Comparison of ENCODE assay signal across 26 mouse cellular contexts in the genomic region with DNA sequence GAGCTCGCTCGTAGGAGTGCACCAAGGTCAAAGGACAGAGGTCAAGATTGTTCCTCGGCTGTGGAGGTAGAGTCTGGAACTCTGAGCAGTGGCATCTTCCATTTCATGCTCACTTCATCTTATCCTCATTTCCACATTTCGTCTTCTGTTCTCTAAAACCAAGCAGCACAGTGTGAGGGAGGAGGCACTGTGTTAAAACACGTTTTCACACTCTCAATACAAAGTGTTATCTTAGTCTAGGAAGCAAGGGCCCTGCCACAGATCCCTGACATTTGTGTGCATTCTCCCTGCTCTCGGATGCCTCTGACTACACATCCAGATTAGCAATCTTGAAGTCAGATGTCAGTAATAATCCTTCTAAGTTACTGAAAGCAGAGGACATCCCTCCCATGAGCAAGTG.
"Had no signal": no experiment of that assay in that cellular context is flagged by ENCODE, and none has a peak within 500 bp of the region (broad histone marks: within the 10 kb centered on the region; RNA-seq: fewer than 3 reads in every experiment).

No protein-coding gene starts in this region.

- H3K4me1 ChIP-seq: heart, embryonic 15.5 days; hindbrain, embryonic 13.5 days; hindbrain, embryonic 15.5 days; kidney, embryonic 15.5 days; limb, embryonic 15.5 days; liver, embryonic 12.5 days had no signal

- DNase-seq: forebrain, postnatal 0 days; gastrocnemius, postnatal 14 days; gastrocnemius, postnatal 36 days; heart, adult 18-20 months; heart, postnatal 14 days; heart, postnatal 36 days; kidney, adult 11 months; kidney, adult 2 months; kidney, adult 9 months; kidney, postnatal 14 days; kidney, postnatal 36 days; layer of hippocampus, adult 9-11 months; layer of hippocampus, postnatal 36 days; left cerebral cortex, postnatal 4 days had no signal

- ATAC-seq: forebrain, postnatal 0 days; hindbrain, postnatal 0 days; intestine, embryonic 16.5 days; liver, embryonic 12.5 days had no signal

- H3K27me3 ChIP-seq: heart, embryonic 13.5 days; heart, embryonic 15.5 days; hindbrain, embryonic 13.5 days; hindbrain, embryonic 15.5 days; kidney, embryonic 15.5 days; limb, embryonic 13.5 days; limb, embryonic 15.5 days; liver, embryonic 12.5 days had no signal

- H3K27ac ChIP-seq: heart, embryonic 13.5 days; heart, embryonic 15.5 days; hindbrain, embryonic 13.5 days; hindbrain, embryonic 15.5 days; hindbrain, postnatal 0 days; kidney, embryonic 15.5 days; kidney, postnatal 0 days; limb, embryonic 13.5 days; limb, embryonic 15.5 days; liver, embryonic 12.5 days; liver, embryonic 14.5 days had no signal

- H3K9ac ChIP-seq: forebrain, postnatal 0 days; heart, embryonic 13.5 days; heart, embryonic 15.5 days; hindbrain, embryonic 13.5 days; hindbrain, embryonic 15.5 days; kidney, embryonic 15.5 days; limb, embryonic 13.5 days; limb, embryonic 15.5 days; liver, embryonic 12.5 days; liver, embryonic 14.5 days had no signal

- H3K36me3 ChIP-seq: heart, embryonic 13.5 days; heart, embryonic 15.5 days; hindbrain, embryonic 13.5 days; hindbrain, embryonic 15.5 days; kidney, embryonic 15.5 days; limb, embryonic 13.5 days; limb, embryonic 15.5 days; liver, embryonic 12.5 days had no signal

- H3K4me2 ChIP-seq: heart, embryonic 13.5 days; heart, embryonic 15.5 days; hindbrain, embryonic 13.5 days; hindbrain, embryonic 15.5 days; kidney, embryonic 15.5 days; limb, embryonic 13.5 days; limb, embryonic 15.5 days; liver, embryonic 12.5 days had no signal

- H3K9me3 ChIP-seq: heart, embryonic 13.5 days; heart, embryonic 15.5 days; hindbrain, embryonic 13.5 days; hindbrain, embryonic 15.5 days; kidney, embryonic 15.5 days; limb, embryonic 13.5 days; limb, embryonic 15.5 days; liver, embryonic 12.5 days had no signal

- H3K4me3 ChIP-seq: heart, embryonic 13.5 days; heart, embryonic 15.5 days; hindbrain, embryonic 13.5 days; hindbrain, embryonic 15.5 days; kidney, embryonic 15.5 days; limb, embryonic 13.5 days; limb, embryonic 15.5 days; liver, embryonic 12.5 days had no signal
